Mouse (Mus musculus) liver, embryonic 14.5 days (tissue): ENCODE measurements at regions not wholly inside any gene's neighbourhood (a gene's known extent, or its start where the extent isn't known, plus 50 kb on each side); places are given as distances from the start of the nearest gene placed in this dataset.

Experiments used
- CTCF ChIP-seq: IDR thresholded peaks from 2 replicates; pipeline ENCODE4 v1.5.1; 2016; ENCODE audit warnings: antibody characterized with exemption, low read depth, control low read depth
- EP300 ChIP-seq: IDR thresholded peaks from 2 replicates; pipeline ENCODE4 v1.6.1; 2016; ENCODE audit warnings: antibody characterized with exemption, low read depth

- TF ChIP-seq EP300 (no peak), CTCF (no peak)
Observed at GRCm38 (mm10) chr15:69457473-69457872, 2956.8 kb upstream of the Lrrc6 start.
